Mouse (Mus musculus) E14TG2a.4 (cell line): Measurements from ENCODE around the gene Zfr.

Experiments
- CTCF ChIP-seq: conservative IDR thresholded peaks from 2 replicates; pipeline ENCODE4 v1.5.1; 2014; ENCODE audit warnings: low read length
- NANOG ChIP-seq: IDR thresholded peaks from 2 replicates; pipeline ENCODE4 v1.6.1; 2014; ENCODE audit warnings: borderline replicate concordance, low read length, mixed read lengths
- POU5F1 ChIP-seq: IDR thresholded peaks from 2 replicates; pipeline ENCODE4 v1.6.1; 2014; ENCODE audit warnings: low read length, borderline replicate concordance

- TF ChIP-seq CTCF (no peak), POU5F1 (no peak), NANOG (no peak)
Measured at GRCm38 (mm10) chr15:12230243-12230935, 112.8 kb downstream of the Zfr start.
